Mouse (Mus musculus) heart, postnatal 14 days (tissue): ENCODE data around the gene 9230112D13Rik. TPM values are rescaled to one million over a fixed set of nuclear protein-coding genes. Genes with fewer than 3 reads are reported as not detected.

Experiments
- DNase-seq, 2 experiments: peaks; one replicate each; pipeline ENCODE4 v3.0.0; 2021 to 2022
- intact Hi-C: fragments of 180-260 bp; cut with DNase I; formaldehyde crosslinking; loops from one replicate; pipeline ENCODE4 v1.15.1; 2025
- total RNA-seq, 2 experiments: library from RNA; stranded (reverse); gene quantifications; 2 replicates each; pipeline ENCODE4 v1.2.3; 2021

9230112D13Rik gene
- total RNA-seq, 2 experiments from 2014 or later = not detected

GRCm38 (mm10) chr14:34501804-34502474 is 20.7 kb downstream of the 9230112D13Rik start:
- DNase-seq = peak; percentile 40 to 55
- intact Hi-C loops = loop anchor here (2.0 kb wide), 1 partner anchor 47 kb away; no protein-coding TSS in a partner anchor

GRCm38 (mm10) chr14:34501447-34501803 is 21.2 kb downstream of the 9230112D13Rik start:
- DNase-seq = no peak
- intact Hi-C loops = loop anchor here (2.0 kb wide), 1 partner anchor 47 kb away; no protein-coding TSS in a partner anchor

GRCm38 (mm10) chr14:34500309-34500708 is 22.3 kb downstream of the 9230112D13Rik start:
- DNase-seq = no peak
- intact Hi-C loops = loop anchor here (2.0 kb wide), 1 partner anchor 48 kb away; no protein-coding TSS in a partner anchor

- intact Hi-C loops = loop anchor here (2.0 kb wide), 1 partner anchor 49 kb away; no protein-coding TSS in a partner anchor
Observed at GRCm38 (mm10) chr14:34499664-34500063, 22.9 kb downstream of the 9230112D13Rik start.

GRCm38 (mm10) chr14:34497346-34497745 is 25.3 kb downstream of the 9230112D13Rik start:
- DNase-seq = no peak
- intact Hi-C loops = no loop called here

More at GRCm38 (mm10) chr14:34499664-34500063, 22.9 kb downstream of the 9230112D13Rik start:
- no peak for DNase-seq

GRCm38 (mm10) chr14:34493682-34494081 is 28.9 kb downstream of the 9230112D13Rik start:
- no peak for DNase-seq

GRCm38 (mm10) chr14:34492688-34493087 is 29.9 kb downstream of the 9230112D13Rik start:
- intact Hi-C loops = no loop called here
- DNase-seq = no peak

More at GRCm38 (mm10) chr14:34493682-34494081, 28.9 kb downstream of the 9230112D13Rik start:
- intact Hi-C loops = no loop called here

GRCm38 (mm10) chr14:34490965-34491364 is 31.6 kb downstream of the 9230112D13Rik start:
- intact Hi-C loops = no loop called here
- DNase-seq = no peak

- peak in 1 of 2 experiments; percentile 42 for DNase-seq
- intact Hi-C loops = no loop called here
Observed at GRCm38 (mm10) chr14:34489928-34490327, 32.7 kb downstream of the 9230112D13Rik start.

GRCm38 (mm10) chr14:34486169-34486568 is 36.4 kb downstream of the 9230112D13Rik start:
- DNase-seq = no peak
- intact Hi-C loops = no loop called here

- intact Hi-C loops = no loop called here
- no peak for DNase-seq
Observed at GRCm38 (mm10) chr14:34483469-34484341, 38.9 kb downstream of the 9230112D13Rik start.

- no peak for DNase-seq
- intact Hi-C loops = no loop called here
Observed at GRCm38 (mm10) chr14:34471591-34471990, 51.0 kb downstream of the 9230112D13Rik start.

- intact Hi-C loops = no loop called here
- DNase-seq = no peak
Observed at GRCm38 (mm10) chr14:34466291-34466690, 56.3 kb downstream of the 9230112D13Rik start.

Other genes starting within 250 kb of the 9230112D13Rik start
- gene Shld2, start 212.3 kb downstream of the 9230112D13Rik start, total RNA-seq = 1 to 10 TPM; 7.2 to 7.6 TPM
- gene Glud1, start 212.1 kb downstream of the 9230112D13Rik start, total RNA-seq = 100 to 1,000 TPM; 128 to 137 TPM
- gene Fam25c, start 167.4 kb downstream of the 9230112D13Rik start, total RNA-seq = not detected
- 1 to 10 TPM; 5.0 to 5.7 TPM for gene Sncg, start 148.0 kb downstream of the 9230112D13Rik start, total RNA-seq
- gene Mmrn2, start 147.3 kb downstream of the 9230112D13Rik start, total RNA-seq = 10 to 100 TPM; 39.5 to 43.8 TPM
- 10 to 100 TPM; 73.6 to 77.2 TPM for gene Bmpr1a, start 19.5 kb downstream of the 9230112D13Rik start, total RNA-seq
- 100 to 1,000 TPM; 877 to 926 TPM for gene Ldb3, start 65.9 kb upstream of the 9230112D13Rik start, total RNA-seq
- 1 to 10 TPM; 2.2 to 2.3 TPM for gene Opn4, start 77.3 kb upstream of the 9230112D13Rik start, total RNA-seq
- 10 to 100 TPM; 37.1 to 40.0 TPM for gene Wapl, start 151.1 kb upstream of the 9230112D13Rik start, total RNA-seq